ENCODE assay signal across 8 mouse cellular contexts in the genomic region with DNA sequence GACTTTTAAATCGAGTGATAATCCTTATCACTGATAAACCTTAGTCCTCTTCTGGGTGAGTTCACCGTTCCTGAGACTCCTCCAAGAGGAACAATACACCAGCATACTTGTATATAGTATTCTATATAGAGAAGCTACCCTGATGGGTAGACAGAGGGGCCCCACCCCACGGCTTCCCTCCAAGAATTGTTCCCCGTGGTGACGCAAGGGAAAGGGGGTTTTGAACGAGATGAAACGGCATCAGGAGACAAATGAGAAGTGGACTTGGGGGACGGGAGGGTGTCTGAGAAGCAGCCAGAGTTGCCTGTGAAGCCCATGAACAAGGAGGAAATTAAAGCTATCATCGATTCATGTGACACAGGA. TPM values are rescaled to one million over a fixed set of nuclear protein-coding genes. Genes with fewer than 3 reads are reported as not detected.
A peak's percentile ranks its signal among the peaks of the same experiment; 100 is the strongest.
DNase-seq lines count a peak whose midpoint lies in the region; ATAC-seq and TF ChIP-seq lines count a peak whose summit lies in the region.

No protein-coding gene starts in this region.

- peak overlapping the region; percentile 49 for H3K4me2 ChIP-seq in forebrain, embryonic 15.5 days (replicated peaks)
- H3K4me2 ChIP-seq in limb, embryonic 11.5 days (ENCODE audit: low read depth, severe bottlenecking), result peak overlapping the region; percentile 49
- H3K4me2 ChIP-seq in midbrain, postnatal 0 days (ENCODE audit: low read depth, low read length, poor library complexity, severe bottlenecking), result peak overlapping the region; percentile 64

- peak overlapping the region; percentile 98 for H3K4me3 ChIP-seq in bone marrow, adult 2 months (replicated peaks; ENCODE audit: control insufficient read depth, low read depth, low read length)
- peak overlapping the region; percentile 71 for H3K4me3 ChIP-seq in forebrain, embryonic 15.5 days
- peak overlapping the region; percentile 92; the same call in 1 of the 2 replicates for H3K4me3 ChIP-seq in limb, embryonic 11.5 days (ENCODE audit: low read depth, low read length)
- H3K4me3 ChIP-seq in midbrain, postnatal 0 days (ENCODE audit: low read depth, low read length), result peak overlapping the region; percentile 90

- TF ChIP-seq POLR2A in bone marrow, adult 2 months (IDR thresholded peaks at IDR 0.05; ENCODE audit: borderline replicate concordance, control insufficient read depth, low read depth, low read length), result no peak

- WGBS in bone marrow, adult 2 months, result under 1% methylated on average over 9 of the region's 9 CpGs
- WGBS in forebrain, embryonic 15.5 days, result 11% methylated on average over 9 of the region's 9 CpGs
- 15% methylated on average over 9 of the region's 9 CpGs for WGBS in limb, embryonic 11.5 days
- WGBS in midbrain, postnatal 0 days, result 11% methylated on average over 9 of the region's 9 CpGs

- peaks cover 5% of the 10 kb centered on the region for H3K36me3 ChIP-seq in forebrain, embryonic 15.5 days
- H3K36me3 ChIP-seq in limb, embryonic 11.5 days (ENCODE audit: control insufficient read depth, insufficient read depth, low read length), result peaks cover 1% of the 10 kb centered on the region; the same call in 1 of the 2 replicates
- H3K36me3 ChIP-seq in midbrain, postnatal 0 days (ENCODE audit: insufficient read depth, low read length), result peaks cover 4% of the 10 kb centered on the region; the same call in 1 of the 2 replicates

- H3K4me1 ChIP-seq in bone marrow, adult 2 months (ENCODE audit: control insufficient read depth, insufficient read depth, low read length), result no peaks in the 10 kb centered on the region; the same call in 1 of the 2 replicates
- peaks cover 27% of the 10 kb centered on the region for H3K4me1 ChIP-seq in forebrain, embryonic 15.5 days
- peaks cover 7% of the 10 kb centered on the region; the same call in 1 of the 2 replicates for H3K4me1 ChIP-seq in limb, embryonic 11.5 days (ENCODE audit: control insufficient read depth, insufficient read depth, low read length)
- no peaks in the 10 kb centered on the region for H3K4me1 ChIP-seq in midbrain, postnatal 0 days (ENCODE audit: insufficient read depth, low read length)

- no peak for TF ChIP-seq CTCF in bone marrow, adult 2 months (IDR thresholded peaks at IDR 0.05; ENCODE audit: control insufficient read depth, insufficient read depth, low read length)
- no peak for TF ChIP-seq CTCF in midbrain, postnatal 0 days (IDR thresholded peaks at IDR 0.05)

- H3K9ac ChIP-seq in forebrain, embryonic 15.5 days (replicated peaks), result peak overlapping the region; percentile 32
- H3K9ac ChIP-seq in limb, embryonic 11.5 days (ENCODE audit: low read length), result no peak overlapping the region
- H3K9ac ChIP-seq in midbrain, postnatal 0 days (replicated peaks; ENCODE audit: low read length, poor library complexity, severe bottlenecking), result no peak overlapping the region

- H3K27ac ChIP-seq in bone marrow, adult 2 months (ENCODE audit: control insufficient read depth, insufficient read depth, low read depth, low read length, poor library complexity), result no peak overlapping the region
- no peak overlapping the region for H3K27ac ChIP-seq in forebrain, embryonic 15.5 days (replicated peaks)
- no peak overlapping the region for H3K27ac ChIP-seq in limb, embryonic 11.5 days (replicated peaks; ENCODE audit: low read depth, low read length)
- no peak overlapping the region for H3K27ac ChIP-seq in midbrain, postnatal 0 days (ENCODE audit: low read depth, low read length)

- H3K9me3 ChIP-seq in forebrain, embryonic 15.5 days, result no peaks in the 10 kb centered on the region
- no peaks in the 10 kb centered on the region for H3K9me3 ChIP-seq in limb, embryonic 11.5 days (ENCODE audit: control insufficient read depth, low read length)
- H3K9me3 ChIP-seq in midbrain, postnatal 0 days (ENCODE audit: low read length), result no peaks in the 10 kb centered on the region

- peaks cover 3% of the 10 kb centered on the region; the same call in 1 of the 2 replicates for H3K27me3 ChIP-seq in forebrain, embryonic 15.5 days
- H3K27me3 ChIP-seq in limb, embryonic 11.5 days (ENCODE audit: control insufficient read depth, insufficient read depth, low read length), result peaks cover 14% of the 10 kb centered on the region
- peaks cover 6% of the 10 kb centered on the region; the same call in 1 of the 2 replicates for H3K27me3 ChIP-seq in midbrain, postnatal 0 days (ENCODE audit: insufficient read depth, low read length)

- peak; percentile 70 for ATAC-seq in forebrain, embryonic 15.5 days (replicated peaks)
- ATAC-seq in limb, embryonic 11.5 days (ENCODE audit: insufficient number of reproducible peaks, low FRiP score, low TSS enrichment, low read depth), result peak; percentile 60
- peak; percentile 21 for ATAC-seq in midbrain, postnatal 0 days (ENCODE audit: low FRiP score)

- DNase-seq in layer of hippocampus, postnatal 25 days (ENCODE audit: extremely low spot score in 1 of 2, low spot score in 1 of 2), result peak; percentile 27 to 31
- no peak for DNase-seq in layer of hippocampus, postnatal 14 days (ENCODE audit: low spot score in 2 of 2)
- no peak for DNase-seq in limb, embryonic 11.5 days (ENCODE audit: low spot score)
- no peak for DNase-seq in midbrain, postnatal 0 days (ENCODE audit: low spot score)
- DNase-seq in gastrocnemius, postnatal 4 days (ENCODE audit: low spot score in 2 of 2), result no peak
- DNase-seq in gastrocnemius, adult 18-20 months (ENCODE audit: low spot score), result no peak

RNA-seq across cellular contexts. Expression of a gene that starts 0.3 kb away (rescaled TPM):
- total RNA-seq in layer of hippocampus, postnatal 25 days (2021), result 10 to 100 TPM; 14.8 to 26.6 TPM
- total RNA-seq in layer of hippocampus, postnatal 14 days (2021), result 10 to 100 TPM; 15.8 to 20.4 TPM
- polyA plus RNA-seq in bone marrow, adult 2 months (2011; ENCODE audit: insufficient read depth, insufficient read length, low replicate concordance, missing spikeins), result 0.90 and 1.4 TPM in 2 replicates
- 1.7 and 2.0 TPM in 2 replicates for polyA plus RNA-seq in forebrain, embryonic 15.5 days (2015; fragmentation: Nextera tagmentation; extraction: Ambion mirVana)
- 0.57 and 0.61 TPM in 2 replicates for polyA plus RNA-seq in limb, embryonic 11.5 days (2014; fragmentation: Nextera tagmentation; extraction: Ambion mirVana)
- total RNA-seq in midbrain, postnatal 0 days (2014; rRNA removed), result 1.6 and 2.8 TPM in 2 replicates
- 2.3 and 2.5 TPM in 2 replicates for polyA plus RNA-seq in midbrain, postnatal 0 days (2015; fragmentation: Nextera tagmentation; extraction: Ambion mirVana)
- under 1 TPM; 0.64 to 0.80 TPM for total RNA-seq in gastrocnemius, postnatal 4 days (2021)
- total RNA-seq in gastrocnemius, adult 18-20 months (2021), result 1 to 10 TPM in 1 of 2 experiments, under 1 TPM in 1; 0.82 to 1.1 TPM

RNA-seq across cellular contexts. Expression of a gene that starts 0.3 kb away (rescaled TPM):
- 10 to 100 TPM; 44.3 to 46.9 TPM for total RNA-seq in layer of hippocampus, postnatal 25 days (2021)
- total RNA-seq in layer of hippocampus, postnatal 14 days (2021), result 10 to 100 TPM; 43.4 to 47.5 TPM
- polyA plus RNA-seq in bone marrow, adult 2 months (2011; ENCODE audit: insufficient read depth, insufficient read length, low replicate concordance, missing spikeins), result 20.9 and 36.7 TPM in 2 replicates
- polyA plus RNA-seq in forebrain, embryonic 15.5 days (2015; fragmentation: Nextera tagmentation; extraction: Ambion mirVana), result 116 and 124 TPM in 2 replicates
- 138 and 142 TPM in 2 replicates for polyA plus RNA-seq in limb, embryonic 11.5 days (2014; fragmentation: Nextera tagmentation; extraction: Ambion mirVana)
- 48.1 and 71.7 TPM in 2 replicates for total RNA-seq in midbrain, postnatal 0 days (2014; rRNA removed)
- polyA plus RNA-seq in midbrain, postnatal 0 days (2015; fragmentation: Nextera tagmentation; extraction: Ambion mirVana), result 107 and 108 TPM in 2 replicates
- total RNA-seq in gastrocnemius, postnatal 4 days (2021), result 10 to 100 TPM; 34.8 to 41.8 TPM
- 10 to 100 TPM; 22.4 to 24.3 TPM for total RNA-seq in gastrocnemius, adult 18-20 months (2021)

RNA-seq across cellular contexts. Expression of a gene that starts 25.1 kb away (rescaled TPM):
- under 1 TPM; 0.57 to 0.80 TPM for total RNA-seq in layer of hippocampus, postnatal 25 days (2021)
- under 1 TPM; 0.60 to 0.79 TPM for total RNA-seq in layer of hippocampus, postnatal 14 days (2021)
- polyA plus RNA-seq in bone marrow, adult 2 months (2011; ENCODE audit: insufficient read depth, insufficient read length, low replicate concordance, missing spikeins), result not detected in 2 replicates
- polyA plus RNA-seq in forebrain, embryonic 15.5 days (2015; fragmentation: Nextera tagmentation; extraction: Ambion mirVana), result 0.17 and 0.19 TPM in 2 replicates
- 0.24 and 0.30 TPM in 2 replicates for polyA plus RNA-seq in limb, embryonic 11.5 days (2014; fragmentation: Nextera tagmentation; extraction: Ambion mirVana)
- 0.71 and 0.85 TPM in 2 replicates for total RNA-seq in midbrain, postnatal 0 days (2014; rRNA removed)
- 0.68 and 0.81 TPM in 2 replicates for polyA plus RNA-seq in midbrain, postnatal 0 days (2015; fragmentation: Nextera tagmentation; extraction: Ambion mirVana)
- under 1 TPM; 0.22 to 0.36 TPM for total RNA-seq in gastrocnemius, postnatal 4 days (2021)
- total RNA-seq in gastrocnemius, adult 18-20 months (2021), result not detected

RNA-seq across cellular contexts. Expression of a gene that starts 56.5 kb away (rescaled TPM):
- total RNA-seq in layer of hippocampus, postnatal 25 days (2021), result 1 to 10 TPM; 7.8 to 8.1 TPM
- 1 to 10 TPM; 8.4 to 9.3 TPM for total RNA-seq in layer of hippocampus, postnatal 14 days (2021)
- 2.5 and 2.6 TPM in 2 replicates for polyA plus RNA-seq in bone marrow, adult 2 months (2011; ENCODE audit: insufficient read depth, insufficient read length, low replicate concordance, missing spikeins)
- polyA plus RNA-seq in forebrain, embryonic 15.5 days (2015; fragmentation: Nextera tagmentation; extraction: Ambion mirVana), result 17.8 and 18.7 TPM in 2 replicates
- 16.7 and 19.0 TPM in 2 replicates for polyA plus RNA-seq in limb, embryonic 11.5 days (2014; fragmentation: Nextera tagmentation; extraction: Ambion mirVana)
- 12.1 and 16.0 TPM in 2 replicates for total RNA-seq in midbrain, postnatal 0 days (2014; rRNA removed)
- 16.9 and 18.0 TPM in 2 replicates for polyA plus RNA-seq in midbrain, postnatal 0 days (2015; fragmentation: Nextera tagmentation; extraction: Ambion mirVana)
- 1 to 10 TPM; 5.9 to 6.9 TPM for total RNA-seq in gastrocnemius, postnatal 4 days (2021)
- total RNA-seq in gastrocnemius, adult 18-20 months (2021), result 1 to 10 TPM; 2.9 to 3.3 TPM

Comparison
In these comparisons a context has a peak if more than half of its experiments do, and no peak if none do; other contexts are left out.
1. DNase-seq: peak in layer of hippocampus, postnatal 25 days (2 of 2); none in layer of hippocampus, postnatal 14 days (0 of 2), limb, embryonic 11.5 days (single experiment), midbrain, postnatal 0 days (single experiment), gastrocnemius, postnatal 4 days (0 of 2) and gastrocnemius, adult 18-20 months (single experiment).
2. Peak in every context shown above with its lines, with median percentiles within 50 percentile points of each other: H3K4me3 ChIP-seq, ATAC-seq and H3K4me2 ChIP-seq.